In the genomic region with DNA sequence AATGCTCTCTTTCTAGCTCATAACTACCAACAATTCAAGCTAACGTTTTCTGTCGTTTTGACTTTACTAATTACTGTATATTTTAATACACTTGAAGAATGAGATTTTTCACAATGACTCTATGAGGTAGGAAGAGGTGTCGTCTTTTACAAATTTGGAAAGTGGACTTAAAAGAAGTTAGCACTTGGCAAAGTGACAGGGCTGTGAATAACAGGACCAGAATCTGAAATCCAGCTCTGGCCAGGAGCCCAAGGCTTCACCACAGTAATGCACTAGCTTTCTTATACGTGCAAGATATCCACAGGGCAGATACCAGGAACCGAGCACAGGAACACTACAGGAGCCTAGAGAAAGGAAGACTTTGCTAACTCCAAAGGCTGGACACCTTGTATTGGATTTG, we compare ENCODE assay signal across 15 mouse cellular contexts. TPM values are rescaled to one million over a fixed set of nuclear protein-coding genes. Genes with fewer than 3 reads are reported as not detected.
DNase-seq lines count a peak whose midpoint lies in the region; ATAC-seq and TF ChIP-seq lines count a peak whose summit lies in the region.
"Had no signal": no experiment of that assay in that cellular context is flagged by ENCODE, and none has a peak within 500 bp of the region (broad histone marks: within the 10 kb centered on the region; RNA-seq: fewer than 3 reads in every experiment).

No protein-coding gene starts in this region.

- H3K4me1 ChIP-seq in forebrain, postnatal 0 days (ENCODE audit: insufficient read depth), result peaks cover 8% of the 10 kb centered on the region
- peaks cover 30% of the 10 kb centered on the region for H3K4me1 ChIP-seq in forebrain, embryonic 10.5 days
- peaks cover 7% of the 10 kb centered on the region; the same call in 1 of the 2 replicates for H3K4me1 ChIP-seq in limb, embryonic 14.5 days (ENCODE audit: control insufficient read depth, insufficient read depth, low read length)
- H3K4me1 ChIP-seq in limb, embryonic 10.5 days, result no peaks in the 10 kb centered on the region
- H3K4me1 ChIP-seq: liver, embryonic 13.5 days had no signal

- no peaks in the 10 kb centered on the region for H3K9me3 ChIP-seq in forebrain, postnatal 0 days (ENCODE audit: low read length)
- no peaks in the 10 kb centered on the region for H3K9me3 ChIP-seq in forebrain, embryonic 10.5 days
- H3K9me3 ChIP-seq in limb, embryonic 14.5 days (ENCODE audit: control insufficient read depth, low read length), result no peaks in the 10 kb centered on the region
- no peaks in the 10 kb centered on the region for H3K9me3 ChIP-seq in limb, embryonic 10.5 days (replicated peaks)
- H3K9me3 ChIP-seq: embryonic facial prominence, embryonic 12.5 days; liver, embryonic 13.5 days had no signal

- H3K9ac ChIP-seq in forebrain, postnatal 0 days, result no peak overlapping the region
- H3K9ac ChIP-seq in limb, embryonic 14.5 days (ENCODE audit: low read depth, low read length, severe bottlenecking), result no peak overlapping the region
- H3K9ac ChIP-seq: embryonic facial prominence, embryonic 12.5 days; liver, embryonic 13.5 days had no signal

- H3K4me2 ChIP-seq in forebrain, postnatal 0 days (ENCODE audit: low read depth), result no peak overlapping the region
- no peak overlapping the region for H3K4me2 ChIP-seq in limb, embryonic 14.5 days (replicated peaks; ENCODE audit: low read depth, low read length, severe bottlenecking)
- H3K4me2 ChIP-seq: embryonic facial prominence, embryonic 12.5 days; liver, embryonic 13.5 days had no signal

- ATAC-seq in forebrain, postnatal 0 days, result no peak
- no peak for ATAC-seq in limb, embryonic 14.5 days (ENCODE audit: low FRiP score, low read depth)

- H3K27me3 ChIP-seq in forebrain, postnatal 0 days (ENCODE audit: insufficient read depth, low read length), result no peaks in the 10 kb centered on the region
- no peaks in the 10 kb centered on the region for H3K27me3 ChIP-seq in forebrain, embryonic 10.5 days (ENCODE audit: poor library complexity, severe bottlenecking)
- H3K27me3 ChIP-seq in limb, embryonic 14.5 days (ENCODE audit: control insufficient read depth, insufficient read depth, low read length), result no peaks in the 10 kb centered on the region
- H3K27me3 ChIP-seq in limb, embryonic 10.5 days (ENCODE audit: low read depth, poor library complexity, severe bottlenecking), result no peaks in the 10 kb centered on the region
- H3K27me3 ChIP-seq: embryonic facial prominence, embryonic 12.5 days; liver, embryonic 13.5 days had no signal

- 24% methylated on average over 5 of the region's 5 CpGs for WGBS in forebrain, postnatal 0 days
- 86% methylated on average over 5 of the region's 5 CpGs for WGBS in forebrain, embryonic 10.5 days
- WGBS in limb, embryonic 14.5 days, result 50% methylated on average over 5 of the region's 5 CpGs
- WGBS in limb, embryonic 10.5 days, result 87% methylated on average over 5 of the region's 5 CpGs

- no peak overlapping the region for H3K27ac ChIP-seq in forebrain, postnatal 0 days (ENCODE audit: low read depth, low read length)
- no peak overlapping the region for H3K27ac ChIP-seq in forebrain, embryonic 10.5 days
- no peak overlapping the region for H3K27ac ChIP-seq in limb, embryonic 14.5 days (replicated peaks; ENCODE audit: low read depth, low read length)
- H3K27ac ChIP-seq in limb, embryonic 10.5 days, result no peak overlapping the region
- H3K27ac ChIP-seq: embryonic facial prominence, embryonic 12.5 days; liver, embryonic 13.5 days had no signal

- DNase-seq in forebrain, postnatal 0 days, result peak; percentile 22
- DNase-seq in forebrain, embryonic 10.5 days (ENCODE audit: extremely low spot score, low spot score), result no peak
- peak; percentile 45 for DNase-seq in limb, embryonic 14.5 days (ENCODE audit: low spot score)
- DNase-seq in limb, embryonic 10.5 days (ENCODE audit: low spot score), result no peak
- peak; percentile 91 for DNase-seq in Muller cell, postnatal 12 days (ENCODE audit: inconsistent ontology term)
- peak; percentile 75 for DNase-seq in brain, embryonic 14.5 days (ENCODE audit: low read depth)
- no peak for DNase-seq in cerebellum, postnatal 4 days (ENCODE audit: low spot score in 2 of 2)
- DNase-seq: cerebellum, adult 8-10 months; heart, postnatal 36 days; kidney, adult 2 months; liver, embryonic 13.5 days; midbrain, embryonic 14.5 days; right cerebral cortex, adult 18-20 months had no signal

- TF ChIP-seq POLR2A in limb, embryonic 14.5 days (IDR thresholded peaks at IDR 0.05; ENCODE audit: borderline replicate concordance, extremely low read depth, insufficient read depth, insufficient read length), result no peak
- TF ChIP-seq POLR2A in brain, embryonic 14.5 days (IDR thresholded peaks at IDR 0.05; ENCODE audit: borderline replicate concordance, extremely low read depth, insufficient read depth, insufficient read length, poor library complexity, severe bottlenecking), result no peak

- H3K4me3 ChIP-seq in forebrain, postnatal 0 days (ENCODE audit: low read depth, low read length), result no peak overlapping the region
- no peak overlapping the region for H3K4me3 ChIP-seq in forebrain, embryonic 10.5 days
- H3K4me3 ChIP-seq in limb, embryonic 14.5 days (replicated peaks; ENCODE audit: low read length), result no peak overlapping the region
- no peak overlapping the region for H3K4me3 ChIP-seq in limb, embryonic 10.5 days
- H3K4me3 ChIP-seq: embryonic facial prominence, embryonic 12.5 days; liver, embryonic 13.5 days had no signal

- H3K36me3 ChIP-seq in forebrain, postnatal 0 days (ENCODE audit: insufficient read depth), result no peaks in the 10 kb centered on the region
- no peaks in the 10 kb centered on the region for H3K36me3 ChIP-seq in forebrain, embryonic 10.5 days (replicated peaks)
- no peaks in the 10 kb centered on the region for H3K36me3 ChIP-seq in limb, embryonic 14.5 days (ENCODE audit: control insufficient read depth, insufficient read depth, low read length)
- H3K36me3 ChIP-seq in limb, embryonic 10.5 days, result no peaks in the 10 kb centered on the region
- H3K36me3 ChIP-seq: embryonic facial prominence, embryonic 12.5 days; liver, embryonic 13.5 days had no signal

- TF ChIP-seq CTCF in forebrain, postnatal 0 days (IDR thresholded peaks at IDR 0.05; ENCODE audit: low read depth), result no peak
- TF ChIP-seq CTCF in brain, embryonic 14.5 days (IDR thresholded peaks at IDR 0.05; ENCODE audit: borderline replicate concordance, extremely low read depth, insufficient read depth, insufficient read length), result no peak

RNA-seq across cellular contexts. Expression of a gene that starts 17.2 kb away (rescaled TPM):
- total RNA-seq in forebrain, postnatal 0 days (2014; rRNA removed), result 9.7 and 11.5 TPM in 2 replicates
- 13.4 and 14.2 TPM in 2 replicates for polyA plus RNA-seq in forebrain, postnatal 0 days (2015; fragmentation: Nextera tagmentation; extraction: Ambion mirVana)
- polyA plus RNA-seq in forebrain, embryonic 10.5 days (2016; fragmentation: Nextera tagmentation; extraction: Ambion mirVana), result 8.2 and 9.8 TPM in 2 replicates
- polyA plus RNA-seq in limb, embryonic 14.5 days (2012; rRNA removed), result 8.2 and 8.3 TPM in 2 replicates
- 14.0 and 16.5 TPM in 2 replicates for polyA plus RNA-seq in limb, embryonic 14.5 days (2014; fragmentation: Nextera tagmentation; extraction: Ambion mirVana)
- polyA plus RNA-seq in limb, embryonic 10.5 days (2016; fragmentation: Nextera tagmentation; extraction: Ambion mirVana), result 5.0 and 5.3 TPM in 2 replicates
- 6.5 and 7.5 TPM in 2 replicates for polyA plus RNA-seq in brain, embryonic 14.5 days (2012; rRNA removed)

RNA-seq across cellular contexts. Expression of a gene that starts 35.5 kb away (rescaled TPM):
- total RNA-seq in forebrain, postnatal 0 days (2014; rRNA removed), result not detected in 2 replicates
- not detected in 2 replicates for polyA plus RNA-seq in forebrain, postnatal 0 days (2015; fragmentation: Nextera tagmentation; extraction: Ambion mirVana)
- polyA plus RNA-seq in forebrain, embryonic 10.5 days (2016; fragmentation: Nextera tagmentation; extraction: Ambion mirVana), result not detected in 2 replicates
- not detected in 2 replicates for polyA plus RNA-seq in limb, embryonic 14.5 days (2012; rRNA removed)
- polyA plus RNA-seq in limb, embryonic 14.5 days (2014; fragmentation: Nextera tagmentation; extraction: Ambion mirVana), result not detected in 2 replicates
- not detected in 2 replicates for polyA plus RNA-seq in limb, embryonic 10.5 days (2016; fragmentation: Nextera tagmentation; extraction: Ambion mirVana)
- not detected in 2 replicates for polyA plus RNA-seq in brain, embryonic 14.5 days (2012; rRNA removed)
- total RNA-seq: heart, postnatal 36 days had no signal
- polyA plus RNA-seq: embryonic facial prominence, embryonic 12.5 days; kidney, adult 2 months; liver, embryonic 13.5 days; midbrain, embryonic 14.5 days; neural tube, embryonic 14.5 days had no signal

Comparison
In these comparisons a context has a peak if more than half of its experiments do, and no peak if none do; other contexts are left out.
1. DNase-seq: peak in forebrain, postnatal 0 days (single experiment), limb, embryonic 14.5 days (single experiment), Muller cell, postnatal 12 days (single experiment) and brain, embryonic 14.5 days (single experiment); none in forebrain, embryonic 10.5 days (single experiment), limb, embryonic 10.5 days (single experiment) and cerebellum, postnatal 4 days (0 of 2).